Mouse (Mus musculus): ENCODE data around the gene Prmt1. TPM values are rescaled to one million over a fixed set of nuclear protein-coding genes. Genes with fewer than 3 reads are reported as not detected.
A peak's percentile ranks its signal among the peaks of the same experiment; 100 is the strongest.

Prmt1 gene
- polyA plus RNA-seq, 2 experiments, result 51.2 to 168 TPM

DNA sequence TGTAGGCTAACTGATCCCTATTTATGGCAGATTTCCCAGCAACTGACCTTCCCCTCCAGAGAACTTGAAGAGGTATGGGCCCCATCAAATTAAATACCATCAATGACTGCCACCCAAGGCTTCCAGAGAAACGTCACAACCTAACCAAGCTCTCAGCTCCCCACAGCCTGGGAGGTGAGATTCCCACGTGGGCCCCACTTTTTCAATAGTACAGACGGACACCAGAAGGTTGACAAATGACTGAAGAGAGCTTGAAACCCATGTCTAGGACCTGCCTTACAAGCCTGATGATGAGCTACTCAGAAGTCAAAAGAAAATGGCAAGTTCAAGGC, 1.6 kb downstream of the Prmt1 start:
- Histone ChIP-seq H3K9ac (replicated peaks) (no peak overlapping the region), H3K4me2 (ENCODE audit: low read depth) (peak overlapping the region; percentile 79), H3K36me3 (replicated peaks; ENCODE audit: control insufficient read depth, insufficient read depth, low read depth) (peaks cover 13% of the 10 kb centered on the region), H3K9me3 (ENCODE audit: control insufficient read depth, low read length) (no peaks in the 10 kb centered on the region), H3K27me3 (ENCODE audit: control insufficient read depth, insufficient read depth, low read length) (no peaks in the 10 kb centered on the region), H3K4me3 (ENCODE audit: insufficient read depth in 1 of 2, low read depth in 2 of 2, low read length in 2 of 2) (peak overlapping the region; percentile 71 to 79; a peak in 3 of 4 replicates), H3K27ac (peak overlapping the region; percentile 62), H3K4me1 (replicated peaks; ENCODE audit: control insufficient read depth in 2 of 2, insufficient read depth in 2 of 2, low read length in 1 of 2) (peaks cover 3 to 17% of the 10 kb centered on the region in 2 experiments; a peak in 3 of 4 replicates)
- no peak for ATAC-seq (ENCODE audit: insufficient read depth)
- WGBS (ENCODE audit: insufficient replicate concordance), result 33% methylated on average over 3 of the region's 3 CpGs
- no peak for DNase-seq (ENCODE audit: low read depth in 3 of 3, low spot score in 3 of 3)
- TF ChIP-seq CTCF (IDR thresholded peaks at IDR 0.05; ENCODE audit: low read depth) (no peak), EP300 (IDR thresholded peaks at IDR 0.05; ENCODE audit: low read depth) (no peak)

DNA sequence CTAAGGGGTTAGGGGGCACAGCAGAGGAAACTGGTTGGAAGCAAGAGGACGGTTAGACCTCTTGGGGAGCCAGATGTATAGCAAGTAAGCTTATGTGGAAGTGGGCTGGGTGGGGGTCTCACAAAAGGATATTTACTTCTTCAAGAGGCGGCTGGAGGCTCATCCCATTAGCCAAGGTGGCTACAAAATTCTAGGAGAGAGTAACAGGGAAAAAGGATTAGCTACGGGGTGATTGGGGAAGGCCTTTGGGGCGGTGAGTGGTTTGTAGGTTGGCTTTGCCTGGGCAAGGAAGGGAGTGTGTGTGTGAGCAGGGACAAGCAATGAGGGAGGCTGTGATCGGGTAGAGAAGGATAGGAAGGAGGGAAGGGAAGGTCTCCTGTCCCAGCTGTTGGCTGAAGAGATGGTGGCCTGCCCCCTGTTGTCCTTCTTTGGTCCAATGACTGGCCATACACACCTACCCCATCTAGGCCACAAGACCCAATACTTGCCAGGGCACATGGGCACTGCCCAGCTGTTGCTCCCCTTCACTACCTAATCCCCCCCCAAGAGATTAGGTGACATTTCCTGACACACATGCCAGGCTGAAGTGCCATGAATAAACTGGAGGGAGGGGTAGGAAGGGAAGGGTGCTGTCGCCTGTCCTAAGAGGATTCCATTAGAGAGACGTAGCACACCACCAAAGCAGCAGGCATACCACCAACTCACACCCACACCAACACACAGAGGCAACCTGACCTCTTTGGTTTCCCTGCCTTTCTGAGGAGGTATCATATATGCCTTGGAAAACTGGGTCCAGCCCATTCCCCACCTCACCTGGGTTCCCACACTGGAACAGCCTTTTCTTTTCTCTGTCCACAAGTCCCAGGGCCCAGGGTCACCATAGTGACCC, 2.2 kb downstream of the Prmt1 start:
- DNase-seq (ENCODE audit: low read depth in 3 of 3, low spot score in 3 of 3) (no peak), ATAC-seq (ENCODE audit: insufficient read depth) (no peak)
- no peak overlapping the region for H3K9ac ChIP-seq (replicated peaks)
- peak overlapping the region; percentile 79 for H3K4me2 ChIP-seq (ENCODE audit: low read depth)
- peaks cover 19% of the 10 kb centered on the region for H3K36me3 ChIP-seq (replicated peaks; ENCODE audit: control insufficient read depth, insufficient read depth, low read depth)
- peaks cover 3 to 16% of the 10 kb centered on the region in 2 experiments; a peak in 3 of 4 replicates for H3K4me1 ChIP-seq (replicated peaks; ENCODE audit: control insufficient read depth in 2 of 2, insufficient read depth in 2 of 2, low read length in 1 of 2)
- no peaks in the 10 kb centered on the region for H3K9me3 ChIP-seq (ENCODE audit: control insufficient read depth, low read length)
- H3K27me3 ChIP-seq (ENCODE audit: control insufficient read depth, insufficient read depth, low read length), result no peaks in the 10 kb centered on the region
- WGBS (ENCODE audit: insufficient replicate concordance), result 76% methylated on average over 7 of the region's 7 CpGs
- H3K4me3 ChIP-seq (ENCODE audit: insufficient read depth in 1 of 2, low read depth in 2 of 2, low read length in 2 of 2), result no peak overlapping the region
- H3K27ac ChIP-seq, result peak overlapping the region; percentile 1
- no peak for TF ChIP-seq EP300 (IDR thresholded peaks at IDR 0.05; ENCODE audit: low read depth)

DNA sequence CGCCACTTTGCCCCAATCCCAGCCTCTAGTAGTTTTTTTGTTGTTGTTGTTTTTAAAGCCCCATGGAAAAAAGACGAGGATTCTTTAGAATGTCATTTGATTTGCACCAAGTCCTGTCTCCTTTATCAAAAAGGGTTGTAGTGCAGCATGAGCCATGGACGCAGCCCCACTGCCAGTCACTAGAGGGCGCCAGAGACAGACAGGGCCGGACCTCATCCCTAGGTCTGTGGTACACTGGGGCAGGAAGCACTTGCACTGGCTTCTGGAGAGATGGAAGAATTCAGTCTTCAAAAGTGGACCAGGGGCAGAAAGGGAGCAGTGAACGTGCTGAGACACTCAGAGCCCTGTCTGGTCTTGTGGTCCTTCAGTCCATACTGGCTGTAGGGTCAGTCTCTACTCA, 3.3 kb downstream of the Prmt1 start:
- H3K9me3 ChIP-seq (ENCODE audit: control insufficient read depth, low read length), result no peaks in the 10 kb centered on the region
- no peaks in the 10 kb centered on the region for H3K27me3 ChIP-seq (ENCODE audit: control insufficient read depth, insufficient read depth, low read length)
- DNase-seq (ENCODE audit: low read depth in 3 of 3, low spot score in 3 of 3), result peak; percentile 59 to 69 (median 61)
- H3K4me1 ChIP-seq (replicated peaks; ENCODE audit: control insufficient read depth in 2 of 2, insufficient read depth in 2 of 2, low read length in 1 of 2), result peaks cover 3 to 13% of the 10 kb centered on the region in 2 experiments; a peak in 3 of 4 replicates
- TF ChIP-seq EP300 (IDR thresholded peaks at IDR 0.05; ENCODE audit: low read depth) (no peak), CTCF (IDR thresholded peaks at IDR 0.05; ENCODE audit: low read depth) (peak; percentile 99)
- no peak overlapping the region for H3K27ac ChIP-seq
- 21% methylated on average over 6 of the region's 6 CpGs for WGBS (ENCODE audit: insufficient replicate concordance)
- H3K36me3 ChIP-seq (replicated peaks; ENCODE audit: control insufficient read depth, insufficient read depth, low read depth), result peaks cover 27% of the 10 kb centered on the region
- no peak overlapping the region for H3K4me2 ChIP-seq (ENCODE audit: low read depth)
- no peak overlapping the region for H3K9ac ChIP-seq (replicated peaks)
- ATAC-seq (ENCODE audit: insufficient read depth), result no peak
- no peak overlapping the region for H3K4me3 ChIP-seq (ENCODE audit: insufficient read depth in 1 of 2, low read depth in 2 of 2, low read length in 2 of 2)

DNA sequence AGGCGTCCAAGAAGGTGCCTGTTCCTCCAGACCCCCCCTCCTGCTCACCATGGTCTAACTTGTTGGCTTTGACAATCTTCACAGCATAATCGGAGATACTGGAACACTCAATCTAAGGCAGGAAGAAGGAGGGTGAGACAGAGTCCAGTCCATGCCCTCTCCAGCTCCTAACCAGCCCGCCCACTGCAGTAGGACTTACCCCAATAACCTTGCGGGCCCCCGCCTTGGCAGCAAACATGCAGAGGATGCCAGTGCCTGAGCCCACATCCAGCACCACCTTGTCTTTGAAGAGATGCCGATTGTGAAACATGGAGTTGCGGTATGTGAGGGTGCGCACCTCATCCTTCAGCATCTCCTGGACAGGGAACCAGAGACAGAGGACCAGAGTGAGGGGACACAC, 4.8 kb downstream of the Prmt1 start:
- H3K9ac ChIP-seq (replicated peaks), result no peak overlapping the region
- 81% methylated on average over 8 of the region's 8 CpGs for WGBS (ENCODE audit: insufficient replicate concordance)
- no peaks in the 10 kb centered on the region for H3K27me3 ChIP-seq (ENCODE audit: control insufficient read depth, insufficient read depth, low read length)
- H3K4me2 ChIP-seq (ENCODE audit: low read depth), result no peak overlapping the region
- ATAC-seq (ENCODE audit: insufficient read depth) (no peak), DNase-seq (ENCODE audit: low read depth in 3 of 3, low spot score in 3 of 3) (no peak)
- H3K4me3 ChIP-seq (ENCODE audit: insufficient read depth in 1 of 2, low read depth in 2 of 2, low read length in 2 of 2), result no peak overlapping the region
- peaks cover 3 to 5% of the 10 kb centered on the region in 2 experiments; a peak in 2 of 4 replicates for H3K4me1 ChIP-seq (replicated peaks; ENCODE audit: control insufficient read depth in 2 of 2, insufficient read depth in 2 of 2, low read length in 1 of 2)
- no peak overlapping the region for H3K27ac ChIP-seq
- TF ChIP-seq CTCF (IDR thresholded peaks at IDR 0.05; ENCODE audit: low read depth) (no peak), EP300 (IDR thresholded peaks at IDR 0.05; ENCODE audit: low read depth) (no peak)
- no peaks in the 10 kb centered on the region for H3K9me3 ChIP-seq (ENCODE audit: control insufficient read depth, low read length)
- H3K36me3 ChIP-seq (replicated peaks; ENCODE audit: control insufficient read depth, insufficient read depth, low read depth), result peaks cover 40% of the 10 kb centered on the region

DNA sequence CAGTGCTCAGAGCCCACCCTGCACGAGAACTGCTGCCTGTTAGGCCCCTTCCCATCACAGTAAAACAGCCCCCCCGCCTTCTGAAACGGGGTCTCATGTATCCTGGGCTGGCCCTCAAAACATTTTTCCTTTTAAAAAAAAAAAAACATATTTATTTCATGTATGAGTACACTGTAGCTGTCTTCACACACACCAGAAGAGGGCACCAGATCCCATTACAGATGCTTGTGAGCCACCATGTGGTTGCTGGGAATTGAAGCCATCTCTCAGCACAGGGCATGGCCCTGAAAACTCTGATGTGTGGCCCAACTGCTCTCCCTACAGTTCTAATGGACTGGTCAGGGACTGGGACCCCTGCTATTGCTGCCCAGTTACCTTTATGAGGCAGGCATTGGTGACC, 8.1 kb downstream of the Prmt1 start:
- no peak for DNase-seq (ENCODE audit: low read depth in 3 of 3, low spot score in 3 of 3)
- no peak overlapping the region for H3K27ac ChIP-seq
- H3K4me2 ChIP-seq (ENCODE audit: low read depth), result no peak overlapping the region
- peaks cover 7 to 11% of the 10 kb centered on the region in 2 experiments; a peak in 3 of 4 replicates for H3K4me1 ChIP-seq (replicated peaks; ENCODE audit: control insufficient read depth in 2 of 2, insufficient read depth in 2 of 2, low read length in 1 of 2)
- ATAC-seq (ENCODE audit: insufficient read depth), result no peak
- H3K36me3 ChIP-seq (replicated peaks; ENCODE audit: control insufficient read depth, insufficient read depth, low read depth), result peaks cover 40% of the 10 kb centered on the region
- no peaks in the 10 kb centered on the region for H3K27me3 ChIP-seq (ENCODE audit: control insufficient read depth, insufficient read depth, low read length)
- no peaks in the 10 kb centered on the region for H3K9me3 ChIP-seq (ENCODE audit: control insufficient read depth, low read length)
- no peak for TF ChIP-seq EP300 (IDR thresholded peaks at IDR 0.05; ENCODE audit: low read depth)
- peak; percentile 24 for TF ChIP-seq CTCF (IDR thresholded peaks at IDR 0.05; ENCODE audit: low read depth)
- 80% methylated on average over 3 of the region's 3 CpGs for WGBS (ENCODE audit: insufficient replicate concordance)
- H3K4me3 ChIP-seq (ENCODE audit: insufficient read depth in 1 of 2, low read depth in 2 of 2, low read length in 2 of 2), result no peak overlapping the region
- no peak overlapping the region for H3K9ac ChIP-seq (replicated peaks)

All from liver, embryonic 14.5 days (tissue).